Mouse (Mus musculus): Measurements from ENCODE around the gene Bcat2. TPM values are rescaled to one million over a fixed set of nuclear protein-coding genes. Genes with fewer than 3 reads are reported as not detected.

Gene Bcat2
- polyA plus RNA-seq, 1 experiment from 2014 or later, result 29.4 TPM

DNA sequence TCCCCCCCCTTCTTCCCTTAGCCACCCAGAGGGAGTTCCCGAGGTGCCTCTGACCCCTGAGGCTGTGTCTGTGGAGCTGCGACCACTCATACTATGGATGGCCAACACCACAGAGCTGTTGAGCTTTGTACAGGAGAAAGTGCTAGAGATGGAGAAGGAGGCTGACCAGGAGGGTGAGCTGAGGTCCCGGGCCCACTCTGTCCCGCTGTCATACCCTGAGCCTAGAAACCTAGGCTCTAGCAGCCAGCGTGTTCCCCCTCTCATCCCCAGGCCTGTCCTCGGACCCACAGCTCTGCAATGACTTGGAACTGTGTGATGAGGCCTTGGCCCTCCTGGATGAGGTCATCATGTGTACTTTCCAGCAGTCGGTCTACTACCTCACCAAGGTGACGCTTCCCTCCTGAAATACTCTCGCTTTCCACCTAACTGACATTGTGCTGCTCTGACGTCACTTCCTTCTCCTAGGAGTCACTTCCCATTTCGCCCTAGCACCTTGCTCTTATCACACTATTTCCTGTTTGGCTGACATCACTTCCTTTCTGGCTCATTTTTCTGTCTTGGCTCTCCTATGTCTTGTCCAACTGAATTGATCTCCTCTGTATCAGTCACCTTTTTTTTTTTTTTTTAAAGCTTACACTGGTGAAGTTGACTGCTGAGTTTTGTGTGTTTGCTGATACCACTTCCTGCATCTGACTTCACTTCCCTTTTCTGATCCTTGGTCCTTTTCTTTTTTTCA lies 65.2 kb downstream of the Bcat2 start:
- H3K36me3 ChIP-seq (ENCODE audit: insufficient read depth, low read length), result 0 out of 2 replicates have a peak, but pooled peaks cover 5% of the 10 kb centered on the region
- WGBS, result 62% methylated on average over 11 of the region's 11 CpGs
- H3K27ac ChIP-seq (ENCODE audit: low read length), result peak overlapping the region; percentile 71
- ATAC-seq, result peak; percentile 42
- H3K9me3 ChIP-seq (ENCODE audit: low read length), result no peaks in the 10 kb centered on the region
- H3K4me2 ChIP-seq (replicated peaks; ENCODE audit: low read depth, low read length), result no peak overlapping the region
- peak; percentile 85 for DNase-seq (ENCODE audit: low spot score)
- no peak overlapping the region for H3K9ac ChIP-seq (replicated peaks; ENCODE audit: low read depth)
- peaks cover 20% of the 10 kb centered on the region; the same call in 1 of the 2 replicates for H3K4me1 ChIP-seq (ENCODE audit: insufficient read depth, low read depth, low read length)
- no peak overlapping the region for H3K4me3 ChIP-seq (ENCODE audit: low read depth, low read length)
- no peaks in the 10 kb centered on the region for H3K27me3 ChIP-seq (replicated peaks; ENCODE audit: insufficient read depth, low read length)
- TF ChIP-seq EP300 (IDR thresholded peaks at IDR 0.05) (peak; percentile 85), CTCF (IDR thresholded peaks at IDR 0.05) (no peak)

DNA sequence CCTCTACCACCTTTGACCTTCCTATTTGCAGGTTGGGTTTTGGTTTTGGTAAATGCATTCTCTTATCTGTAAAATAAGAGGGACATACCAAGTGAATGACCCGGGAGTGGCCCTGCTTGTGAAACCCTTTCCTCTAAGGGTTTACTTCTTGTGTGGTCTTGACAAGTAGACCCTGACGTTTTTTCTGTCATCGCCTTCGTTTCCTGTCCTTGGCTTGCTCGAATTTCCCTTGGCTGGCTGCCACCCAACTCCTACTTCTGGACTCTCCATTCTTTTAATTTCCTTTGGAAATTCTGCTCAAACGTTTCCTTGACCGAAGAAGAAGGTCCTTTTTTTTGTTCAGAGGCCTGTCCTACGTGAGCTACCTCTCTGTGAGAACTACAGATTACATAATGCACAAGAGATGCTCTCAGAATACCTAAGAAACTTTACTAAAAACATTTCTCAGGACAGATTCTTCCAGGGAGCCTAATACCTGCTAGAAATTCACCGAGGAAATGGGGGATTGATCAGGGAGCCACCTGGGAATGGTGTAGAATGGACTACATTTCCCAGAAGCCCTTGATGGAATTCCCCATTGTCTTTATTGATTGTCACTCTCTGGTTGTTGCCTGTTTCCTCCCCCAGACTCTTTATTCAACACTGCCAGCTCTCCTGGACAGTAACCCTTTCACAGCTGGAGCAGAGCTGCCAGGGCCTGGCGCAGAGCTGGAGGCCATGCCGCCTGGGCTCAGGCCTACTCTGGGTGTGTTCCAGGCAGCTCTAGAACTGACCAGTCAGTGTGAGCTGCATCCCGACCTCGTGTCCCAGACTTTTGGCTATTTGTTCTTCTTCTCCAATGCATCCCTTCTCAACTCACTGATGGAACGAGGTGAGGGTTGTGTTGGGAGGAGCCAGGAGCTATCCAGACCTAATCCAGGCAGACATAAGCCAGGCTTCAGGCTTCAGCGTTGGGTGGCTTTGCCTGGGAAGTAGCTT lies 66.0 kb downstream of the Bcat2 start:
- ATAC-seq (peak; percentile 33), DNase-seq (ENCODE audit: low spot score) (peak; percentile 75)
- Histone ChIP-seq H3K9ac (replicated peaks; ENCODE audit: low read depth) (no peak overlapping the region), H3K27me3 (replicated peaks; ENCODE audit: insufficient read depth, low read length) (no peaks in the 10 kb centered on the region), H3K4me1 (ENCODE audit: insufficient read depth, low read depth, low read length) (peaks cover 23% of the 10 kb centered on the region; the same call in 1 of the 2 replicates), H3K9me3 (ENCODE audit: low read length) (no peaks in the 10 kb centered on the region), H3K27ac (ENCODE audit: low read length) (peak overlapping the region; percentile 66), H3K36me3 (ENCODE audit: insufficient read depth, low read length) (0 out of 2 replicates have a peak, but pooled peaks cover 5% of the 10 kb centered on the region), H3K4me2 (replicated peaks; ENCODE audit: low read depth, low read length) (no peak overlapping the region), H3K4me3 (ENCODE audit: low read depth, low read length) (no peak overlapping the region)
- WGBS, result 41% methylated on average over 15 of the region's 15 CpGs
- TF ChIP-seq CTCF (IDR thresholded peaks at IDR 0.05) (no peak), EP300 (IDR thresholded peaks at IDR 0.05) (peak; percentile 38; the same call in 1 of the 2 replicates)

DNA sequence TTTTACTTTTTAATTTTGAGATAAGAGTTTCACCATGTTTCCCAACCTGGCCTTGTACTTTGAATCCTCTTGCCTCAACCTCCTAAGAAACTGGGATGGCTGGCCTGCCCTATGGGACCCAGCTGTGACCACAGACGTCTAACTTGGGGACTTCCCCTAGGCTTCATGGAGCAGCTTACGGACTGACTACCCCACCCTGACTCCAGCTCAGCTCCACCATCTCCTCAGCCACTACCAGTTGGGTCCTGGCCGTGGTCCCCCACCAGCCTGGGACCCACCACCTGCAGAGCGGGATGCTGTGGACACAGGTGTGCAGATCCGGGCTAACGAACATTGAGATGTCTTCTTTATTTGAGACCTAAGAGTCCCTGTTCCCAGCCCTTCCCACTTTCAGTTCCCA lies 67.8 kb downstream of the Bcat2 start:
- Histone ChIP-seq H3K9ac (replicated peaks; ENCODE audit: low read depth) (no peak overlapping the region), H3K27ac (ENCODE audit: low read length) (no peak overlapping the region), H3K9me3 (ENCODE audit: low read length) (no peaks in the 10 kb centered on the region), H3K4me2 (replicated peaks; ENCODE audit: low read depth, low read length) (no peak overlapping the region), H3K4me1 (ENCODE audit: insufficient read depth, low read depth, low read length) (peaks cover 30% of the 10 kb centered on the region), H3K27me3 (replicated peaks; ENCODE audit: insufficient read depth, low read length) (no peaks in the 10 kb centered on the region), H3K4me3 (ENCODE audit: low read depth, low read length) (no peak overlapping the region), H3K36me3 (ENCODE audit: insufficient read depth, low read length) (0 out of 2 replicates have a peak, but pooled peaks cover 5% of the 10 kb centered on the region)
- DNase-seq (ENCODE audit: low spot score) (no peak), ATAC-seq (no peak)
- 82% methylated on average over 6 of the region's 6 CpGs for WGBS
- TF ChIP-seq CTCF (IDR thresholded peaks at IDR 0.05), result no peak
- TF ChIP-seq EP300 (IDR thresholded peaks at IDR 0.05), result no peak

DNA sequence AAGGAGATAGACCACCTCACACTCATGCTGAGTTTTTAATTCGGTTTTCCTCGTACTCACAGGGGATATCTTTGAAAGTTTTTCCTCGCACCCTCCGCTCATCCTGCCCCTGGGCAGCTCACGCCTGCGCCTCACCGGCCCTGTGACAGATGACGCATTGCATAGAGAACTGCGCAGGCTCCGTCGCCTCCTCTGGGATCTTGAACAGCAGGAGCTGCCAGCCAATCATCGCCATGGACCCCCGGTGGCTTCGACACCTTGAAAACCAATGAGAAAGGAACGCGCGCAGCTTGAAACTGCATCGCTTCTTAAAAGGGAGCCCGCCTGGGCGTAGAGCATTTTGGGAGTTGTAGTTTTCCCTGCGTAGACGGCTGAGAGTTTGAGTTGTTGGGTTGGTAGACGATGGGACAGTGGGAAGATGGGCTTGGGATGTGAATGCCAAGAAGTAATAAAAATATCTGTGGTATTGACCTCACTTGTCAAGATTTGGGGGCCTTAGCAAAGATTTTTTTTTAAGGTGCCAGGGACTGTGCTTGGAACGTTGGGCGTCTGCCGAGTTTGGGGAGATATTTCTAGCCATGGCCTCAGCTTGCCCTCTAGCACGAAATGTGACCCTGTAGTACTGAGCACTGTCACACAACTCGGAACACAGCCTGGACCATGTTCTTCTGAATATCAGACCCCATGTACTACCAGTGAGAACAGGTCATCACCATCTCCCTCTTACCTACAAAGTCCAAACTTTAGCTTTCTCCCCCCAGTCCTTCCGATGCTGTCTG lies 68.9 kb downstream of the Bcat2 start:
- Histone ChIP-seq H3K9ac (replicated peaks; ENCODE audit: low read depth) (no peak overlapping the region), H3K9me3 (ENCODE audit: low read length) (no peaks in the 10 kb centered on the region), H3K4me3 (ENCODE audit: low read depth, low read length) (no peak overlapping the region; the same call in 1 of the 2 replicates), H3K27me3 (replicated peaks; ENCODE audit: insufficient read depth, low read length) (no peaks in the 10 kb centered on the region), H3K27ac (ENCODE audit: low read length) (0 out of 2 replicates have a peak overlapping the region, but pooled peaks have one; percentile 14), H3K4me2 (replicated peaks; ENCODE audit: low read depth, low read length) (no peak overlapping the region; the same call in 1 of the 2 replicates), H3K36me3 (ENCODE audit: insufficient read depth, low read length) (no peaks in the 10 kb centered on the region), H3K4me1 (ENCODE audit: insufficient read depth, low read depth, low read length) (peaks cover 35% of the 10 kb centered on the region)
- DNase-seq (ENCODE audit: low spot score) (peak; percentile 98), ATAC-seq (peak; percentile 80)
- WGBS, result 38% methylated on average over 29 of the region's 29 CpGs
- TF ChIP-seq CTCF (IDR thresholded peaks at IDR 0.05) (no peak), EP300 (IDR thresholded peaks at IDR 0.05) (no peak)

Other genes starting within 250 kb of the Bcat2 start
- 19.2 and 21.9 TPM in 2 replicates for gene Trpm4, start 236.4 kb upstream of the Bcat2 start, polyA plus RNA-seq (2015; fragmentation: Nextera tagmentation; extraction: Ambion mirVana)
- gene Hrc, start 234.9 kb upstream of the Bcat2 start, polyA plus RNA-seq (2015; fragmentation: Nextera tagmentation; extraction: Ambion mirVana), result 0.50 and 0.54 TPM in 2 replicates
- 1.8 and 2.0 TPM in 2 replicates for gene Ppfia3, start 203.1 kb upstream of the Bcat2 start, polyA plus RNA-seq (2015; fragmentation: Nextera tagmentation; extraction: Ambion mirVana)
- 0.49 TPM in 1 of 2 replicates, not detected in the other for gene Lin7b, start 199.6 kb upstream of the Bcat2 start, polyA plus RNA-seq (2015; fragmentation: Nextera tagmentation; extraction: Ambion mirVana)
- gene Snrnp70, start 174.4 kb upstream of the Bcat2 start, polyA plus RNA-seq (2015; fragmentation: Nextera tagmentation; extraction: Ambion mirVana), result 85.3 and 104 TPM in 2 replicates
- gene Kcna7, start 164.5 kb upstream of the Bcat2 start, polyA plus RNA-seq (2015; fragmentation: Nextera tagmentation; extraction: Ambion mirVana), result 0.16 and 0.24 TPM in 2 replicates
- 7.1 and 7.2 TPM in 2 replicates for gene Ntf5, start 156.5 kb upstream of the Bcat2 start, polyA plus RNA-seq (2015; fragmentation: Nextera tagmentation; extraction: Ambion mirVana)
- gene Lhb, start 149.3 kb upstream of the Bcat2 start, polyA plus RNA-seq (2015; fragmentation: Nextera tagmentation; extraction: Ambion mirVana), result 4.5 and 4.7 TPM in 2 replicates
- 19.2 and 19.6 TPM in 2 replicates for gene Gys1, start 135.3 kb upstream of the Bcat2 start, polyA plus RNA-seq (2015; fragmentation: Nextera tagmentation; extraction: Ambion mirVana)
- 59.9 and 63.5 TPM in 2 replicates for gene Ruvbl2, start 132.1 kb upstream of the Bcat2 start, polyA plus RNA-seq (2015; fragmentation: Nextera tagmentation; extraction: Ambion mirVana)
- gene Ftl1, start 110.3 kb upstream of the Bcat2 start, polyA plus RNA-seq (2015; fragmentation: Nextera tagmentation; extraction: Ambion mirVana), result 5,808 and 6,026 TPM in 2 replicates
- gene Bax, start 103.3 kb upstream of the Bcat2 start, polyA plus RNA-seq (2015; fragmentation: Nextera tagmentation; extraction: Ambion mirVana), result 144 and 155 TPM in 2 replicates
- 0.25 and 0.52 TPM in 2 replicates for gene Tulp2, start 88.3 kb upstream of the Bcat2 start, polyA plus RNA-seq (2015; fragmentation: Nextera tagmentation; extraction: Ambion mirVana)
- gene Gm45808, start 83.3 kb upstream of the Bcat2 start, polyA plus RNA-seq (2015; fragmentation: Nextera tagmentation; extraction: Ambion mirVana), result not detected in 2 replicates
- gene Dhdh, start 81.3 kb upstream of the Bcat2 start, polyA plus RNA-seq (2015; fragmentation: Nextera tagmentation; extraction: Ambion mirVana), result 3.5 and 4.5 TPM in 2 replicates
- 203 and 213 TPM in 2 replicates for gene Nucb1, start 59.7 kb upstream of the Bcat2 start, polyA plus RNA-seq (2015; fragmentation: Nextera tagmentation; extraction: Ambion mirVana)
- gene Ppp1r15a, start 43.9 kb upstream of the Bcat2 start, polyA plus RNA-seq (2015; fragmentation: Nextera tagmentation; extraction: Ambion mirVana), result 36.6 and 39.1 TPM in 2 replicates
- gene Plekha4, start 43.8 kb upstream of the Bcat2 start, polyA plus RNA-seq (2015; fragmentation: Nextera tagmentation; extraction: Ambion mirVana), result 2.0 and 2.1 TPM in 2 replicates
- gene Hsd17b14, start 15.3 kb upstream of the Bcat2 start, polyA plus RNA-seq (2015; fragmentation: Nextera tagmentation; extraction: Ambion mirVana), result 0.95 and 1.4 TPM in 2 replicates
- gene Fgf21, start 45.3 kb downstream of the Bcat2 start, polyA plus RNA-seq (2015; fragmentation: Nextera tagmentation; extraction: Ambion mirVana), result not detected in 2 replicates
- 0.13 and 0.18 TPM in 2 replicates for gene Fut1, start 47.1 kb downstream of the Bcat2 start, polyA plus RNA-seq (2015; fragmentation: Nextera tagmentation; extraction: Ambion mirVana)
- gene Izumo1, start 51.7 kb downstream of the Bcat2 start, polyA plus RNA-seq (2015; fragmentation: Nextera tagmentation; extraction: Ambion mirVana), result 0.19 and 0.32 TPM in 2 replicates
- 43.3 and 49.0 TPM in 2 replicates for gene Rasip1, start 57.3 kb downstream of the Bcat2 start, polyA plus RNA-seq (2015; fragmentation: Nextera tagmentation; extraction: Ambion mirVana)
- 4.0 and 4.8 TPM in 2 replicates for gene Mamstr, start 69.8 kb downstream of the Bcat2 start, polyA plus RNA-seq (2015; fragmentation: Nextera tagmentation; extraction: Ambion mirVana)
- gene Fut2, start 96.2 kb downstream of the Bcat2 start, polyA plus RNA-seq (2015; fragmentation: Nextera tagmentation; extraction: Ambion mirVana), result 0.27 and 0.84 TPM in 2 replicates
- gene Ntn5, start 113.9 kb downstream of the Bcat2 start, polyA plus RNA-seq (2015; fragmentation: Nextera tagmentation; extraction: Ambion mirVana), result 2.4 TPM in 2 replicates
- gene Sec1, start 124.2 kb downstream of the Bcat2 start, polyA plus RNA-seq (2015; fragmentation: Nextera tagmentation; extraction: Ambion mirVana), result 1.0 and 2.0 TPM in 2 replicates
- gene Car11, start 129.7 kb downstream of the Bcat2 start, polyA plus RNA-seq (2015; fragmentation: Nextera tagmentation; extraction: Ambion mirVana), result 1.5 and 2.4 TPM in 2 replicates
- 6.8 and 9.4 TPM in 2 replicates for gene Dbp, start 134.9 kb downstream of the Bcat2 start, polyA plus RNA-seq (2015; fragmentation: Nextera tagmentation; extraction: Ambion mirVana)
- gene Rpl18, start 145.3 kb downstream of the Bcat2 start, polyA plus RNA-seq (2015; fragmentation: Nextera tagmentation; extraction: Ambion mirVana), result 720 and 782 TPM in 2 replicates
- gene Sphk2, start 147.8 kb downstream of the Bcat2 start, polyA plus RNA-seq (2015; fragmentation: Nextera tagmentation; extraction: Ambion mirVana), result 17.9 and 18.2 TPM in 2 replicates
- gene Fam83e, start 151.1 kb downstream of the Bcat2 start, polyA plus RNA-seq (2015; fragmentation: Nextera tagmentation; extraction: Ambion mirVana), result 1.7 and 2.3 TPM in 2 replicates
- gene Spaca4, start 155.7 kb downstream of the Bcat2 start, polyA plus RNA-seq (2015; fragmentation: Nextera tagmentation; extraction: Ambion mirVana), result not detected in 2 replicates
- gene Lmtk3, start 213.6 kb downstream of the Bcat2 start, polyA plus RNA-seq (2015; fragmentation: Nextera tagmentation; extraction: Ambion mirVana), result 0.10 and 0.11 TPM in 2 replicates
- 3.2 and 3.7 TPM in 2 replicates for gene Sult2b1, start 214.5 kb downstream of the Bcat2 start, polyA plus RNA-seq (2015; fragmentation: Nextera tagmentation; extraction: Ambion mirVana)
- gene Cyth2, start 244.4 kb downstream of the Bcat2 start, polyA plus RNA-seq (2015; fragmentation: Nextera tagmentation; extraction: Ambion mirVana), result 105 and 113 TPM in 2 replicates